Mouse (Mus musculus): ENCODE measurements around the gene Spink4.
"Not testable (repeated sequence)": the region's sequence is repeated elsewhere in the genome, so short reads cannot be mapped to it uniquely, and the experiment has no call there.

Spink4 gene

DNA sequence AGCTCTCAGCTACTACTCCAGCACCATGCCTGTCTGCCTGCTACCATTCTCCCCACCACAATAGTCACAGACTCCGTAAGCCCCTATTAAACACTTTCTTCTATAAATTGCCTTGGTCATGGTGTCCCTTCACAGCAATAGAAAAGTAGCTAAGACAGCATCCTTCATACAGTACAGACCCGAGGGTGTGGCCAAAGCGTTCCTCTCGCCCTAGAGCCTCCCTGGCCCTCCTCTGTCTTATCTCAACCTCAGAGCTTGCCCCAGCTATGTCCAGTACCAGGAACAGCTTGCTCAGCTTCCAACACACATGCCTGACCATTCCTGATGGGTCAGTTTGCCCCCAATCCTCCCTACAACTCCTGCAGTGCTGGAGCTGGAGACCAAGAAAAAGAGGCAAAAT, 19.2 kb upstream of the Spink4 start:
- no peak for DNase-seq (ENCODE audit: low spot score)

DNA sequence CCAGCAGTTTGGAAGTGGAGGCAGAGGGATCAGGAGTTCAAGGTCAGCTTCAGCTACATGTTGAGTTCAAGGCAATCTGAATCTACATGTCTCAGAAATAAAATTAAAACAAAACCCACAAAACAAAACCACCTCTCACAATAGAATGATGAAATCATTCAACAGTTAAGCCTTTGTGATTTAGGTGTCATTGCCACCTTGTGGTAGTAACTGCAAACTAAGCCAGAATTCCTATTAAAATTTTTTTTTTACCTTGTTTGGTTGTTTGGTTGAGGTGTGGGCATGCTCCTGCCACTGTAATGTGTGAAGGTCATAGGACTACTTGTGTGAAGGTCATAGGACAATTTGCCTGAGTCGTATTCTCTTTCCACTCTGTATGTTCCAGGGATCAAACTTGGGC, 13.6 kb upstream of the Spink4 start:
- no peak for DNase-seq (ENCODE audit: low spot score)

DNA sequence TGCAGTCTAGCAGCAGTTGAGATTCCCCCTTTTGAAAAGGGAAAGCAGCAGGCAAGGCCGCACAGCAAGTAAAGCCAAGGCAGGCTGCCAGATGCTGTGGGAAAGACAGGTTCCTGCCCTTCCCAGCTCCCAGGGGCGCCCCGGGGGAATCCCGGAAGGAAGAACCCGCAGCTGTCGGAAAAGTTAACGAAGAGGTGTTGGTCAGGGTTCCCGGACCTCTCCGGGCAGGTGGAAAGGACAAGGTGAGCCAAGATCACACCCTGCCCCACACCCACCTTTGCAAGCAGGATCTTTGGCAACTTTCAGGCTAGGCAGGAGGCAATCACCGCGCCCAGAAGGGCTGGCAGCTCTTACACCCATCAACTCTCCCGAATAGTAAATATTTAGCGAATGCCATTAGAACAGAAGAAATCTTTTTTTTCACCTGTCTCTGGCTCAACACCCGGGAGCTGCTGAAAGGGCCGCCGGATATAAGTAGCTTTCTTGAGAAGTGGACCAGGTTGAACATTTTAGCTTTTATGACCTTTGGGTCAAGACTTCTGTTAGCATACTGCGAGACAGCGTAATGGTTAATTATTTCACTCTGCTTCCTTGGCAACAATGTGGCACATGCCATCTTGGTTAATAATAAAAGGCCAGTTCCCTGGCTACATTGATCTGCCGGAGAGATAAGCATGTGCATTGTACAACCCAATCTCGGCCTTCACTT, 11.4 kb upstream of the Spink4 start:
- DNase-seq (ENCODE audit: low spot score), result peak; percentile 44

DNA sequence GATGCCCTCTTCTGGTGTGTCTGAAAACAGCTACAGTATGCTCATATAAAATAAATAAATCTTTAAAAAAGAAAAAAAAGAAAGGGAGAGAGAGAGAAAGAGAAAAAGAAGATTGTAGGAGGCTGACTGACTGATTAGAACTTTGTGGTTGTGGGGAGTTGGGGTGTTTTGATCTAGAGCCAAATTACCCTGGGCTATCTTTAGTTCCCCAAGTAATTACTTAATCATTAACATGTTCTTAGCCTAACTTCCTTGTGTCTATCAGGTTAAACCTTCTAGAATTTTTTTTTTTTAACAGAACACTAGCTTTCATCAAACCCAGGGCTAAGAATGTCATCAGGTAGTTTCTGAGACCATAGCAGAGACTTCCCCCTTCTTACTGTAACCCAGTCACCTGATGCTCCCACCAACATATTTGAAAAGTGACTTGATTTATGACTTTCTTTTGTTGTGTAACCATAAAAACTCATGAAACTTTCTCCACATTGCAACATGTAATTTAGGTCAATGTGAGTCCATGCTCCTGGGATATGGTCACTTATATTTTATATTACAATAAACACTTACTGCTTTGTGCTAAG, 5.5 kb upstream of the Spink4 start:
- DNase-seq (ENCODE audit: low spot score), result no peak

DNA sequence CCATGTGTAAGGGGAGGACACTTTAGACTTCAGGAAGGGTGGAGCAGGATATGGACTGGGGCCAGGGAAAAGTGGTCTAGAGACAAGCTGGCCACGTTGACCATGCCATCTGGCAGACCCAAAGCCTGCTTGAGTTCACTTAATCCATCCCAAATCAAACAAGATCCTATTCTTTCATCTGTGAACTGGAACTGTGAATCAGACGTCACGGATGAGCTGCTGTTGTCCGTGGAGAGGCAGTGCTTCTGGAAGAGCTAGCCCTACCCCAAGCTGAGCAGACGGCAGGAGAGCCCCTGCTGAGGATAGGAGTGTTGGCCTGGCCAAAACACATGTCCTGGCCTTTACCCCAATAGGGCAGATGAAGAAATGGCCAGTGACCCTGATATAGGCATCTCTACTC, 3.9 kb upstream of the Spink4 start:
- no peak for DNase-seq (ENCODE audit: low spot score)

DNA sequence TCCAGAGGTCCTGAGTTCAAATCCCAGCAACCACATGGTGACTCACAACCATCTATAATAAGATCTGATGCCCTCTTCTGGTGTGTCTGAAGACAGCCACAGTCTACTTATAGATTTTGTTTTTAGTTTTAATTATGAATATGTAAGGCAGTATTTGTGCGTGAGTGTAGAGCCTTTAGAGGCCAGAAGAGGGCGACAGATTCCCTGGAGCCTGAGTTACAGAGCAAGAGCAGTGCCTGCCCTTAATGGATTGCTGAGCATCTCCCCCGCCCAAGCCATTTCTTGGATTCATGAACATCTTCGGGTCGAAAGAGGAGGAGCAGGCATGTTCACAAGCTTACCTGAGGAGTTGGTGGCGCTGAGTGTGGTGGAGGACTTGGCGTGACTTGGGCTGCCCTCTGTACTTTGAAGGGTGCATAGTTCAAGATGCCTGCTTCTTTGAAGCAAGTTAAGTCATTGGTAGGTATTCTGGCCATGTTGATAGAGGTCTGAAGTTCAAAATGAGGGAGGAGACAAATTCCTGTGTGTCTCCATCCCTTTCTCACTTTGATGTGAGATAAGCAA, 3.2 kb upstream of the Spink4 start:
- no peak for DNase-seq (ENCODE audit: low spot score)

DNA sequence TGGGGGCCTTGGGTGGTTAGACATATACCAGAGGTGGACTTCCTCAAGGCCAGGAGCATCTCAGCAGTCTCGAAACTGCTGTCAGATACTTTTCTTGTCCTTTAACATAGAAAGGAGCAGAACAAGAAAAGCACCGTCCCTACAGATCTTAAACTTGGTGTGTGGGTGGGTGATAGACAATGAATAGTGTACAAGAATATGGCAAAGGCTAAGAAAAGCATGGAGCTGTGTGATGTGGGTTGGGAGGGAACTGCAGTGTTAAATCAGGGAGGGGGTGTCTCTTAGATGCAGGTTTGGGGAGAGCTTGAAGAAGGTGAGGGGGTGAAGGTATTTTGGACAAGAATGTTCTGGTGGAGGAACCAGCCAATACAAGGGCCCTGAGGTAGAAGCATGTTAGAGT, 724 bp downstream of the Spink4 start:
- DNase-seq (ENCODE audit: low spot score), result no peak

DNA sequence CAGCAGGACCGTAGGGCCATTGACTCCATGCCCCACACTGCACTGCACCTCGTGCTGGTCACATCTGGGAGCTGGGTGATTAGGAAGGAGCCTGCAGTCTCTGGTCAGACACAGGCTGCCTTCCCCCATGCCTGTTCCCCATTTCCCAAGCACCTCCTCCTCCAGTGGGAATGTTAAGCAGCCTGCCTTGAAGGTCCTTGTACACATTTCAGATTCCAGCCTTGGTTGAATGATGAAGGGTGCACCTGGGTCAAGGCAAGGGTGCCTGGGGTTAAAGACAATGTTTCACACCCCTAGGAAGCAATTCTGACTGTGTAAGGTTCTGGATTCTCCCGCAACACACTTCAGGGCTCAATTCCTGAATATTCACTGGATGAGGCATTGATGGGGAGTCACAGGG, 1.4 kb downstream of the Spink4 start:
- no peak for DNase-seq (ENCODE audit: low spot score)

DNA sequence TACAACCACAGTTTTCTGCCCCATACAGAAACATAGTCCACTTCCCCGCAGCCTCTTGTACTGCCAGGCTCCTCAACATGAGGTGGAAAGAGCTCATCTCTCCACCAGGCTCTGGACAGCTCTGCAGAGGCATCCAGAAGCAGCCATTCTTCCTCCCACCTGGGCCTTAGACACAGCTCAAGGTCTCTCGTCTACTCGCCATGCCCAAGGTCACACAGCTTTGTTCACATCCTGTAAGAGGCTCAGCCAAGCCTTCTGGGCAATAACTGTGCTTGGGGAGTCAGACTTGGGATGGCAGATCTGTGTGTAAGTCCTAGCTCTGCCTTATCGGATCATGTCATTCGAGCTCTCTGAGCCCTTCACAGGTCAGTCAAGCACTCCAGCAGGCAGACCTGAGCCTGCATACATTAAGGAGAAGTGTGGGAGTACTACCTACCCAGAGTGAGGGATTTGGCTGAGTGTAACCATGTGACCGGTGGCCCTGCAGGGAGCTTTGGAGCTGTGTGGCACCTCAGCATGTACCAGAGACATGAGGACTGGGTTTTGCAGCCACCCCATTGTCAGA, 3.3 kb downstream of the Spink4 start:
- no peak for DNase-seq (ENCODE audit: low spot score)

DNA sequence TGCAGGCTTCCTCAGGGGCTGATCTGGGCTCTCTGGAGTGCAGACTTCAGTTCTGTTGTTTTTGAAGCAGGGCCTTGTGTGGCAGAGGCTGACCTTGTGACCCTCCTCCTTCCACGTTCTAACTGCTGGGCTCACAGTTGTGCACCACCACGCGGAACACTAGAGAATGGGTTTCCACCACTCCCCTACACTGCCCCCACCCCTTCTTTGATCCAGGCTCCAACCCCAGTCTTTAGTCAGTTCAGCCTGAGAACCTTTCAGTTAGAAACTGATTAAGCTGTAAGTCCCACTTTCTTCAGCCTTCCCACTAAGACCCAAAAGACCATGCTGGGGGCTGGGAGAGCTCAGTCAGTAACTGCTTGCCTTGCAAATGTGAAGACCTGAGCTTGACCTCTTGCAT, 5.7 kb downstream of the Spink4 start:
- DNase-seq (ENCODE audit: low spot score), result no peak

DNA sequence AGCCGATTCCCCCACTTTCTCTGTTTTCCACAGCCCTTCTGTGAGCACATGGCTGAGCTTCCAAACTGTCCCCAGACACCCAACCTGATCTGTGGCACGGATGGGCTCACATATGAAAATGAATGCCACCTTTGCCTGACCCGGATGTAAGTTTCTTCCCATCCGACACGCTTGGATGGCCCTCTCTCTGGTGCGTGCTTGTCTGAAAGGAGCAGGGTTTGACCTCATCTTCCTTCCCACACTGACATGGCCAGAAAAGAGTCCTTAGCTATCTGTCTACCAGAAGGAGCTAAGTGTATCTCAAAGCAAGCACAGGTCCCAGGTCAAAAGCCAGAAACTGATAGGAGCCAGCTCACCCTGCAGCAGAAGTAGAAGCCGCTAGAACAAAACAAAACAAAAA, 9.2 kb downstream of the Spink4 start:
- no peak for DNase-seq (ENCODE audit: low spot score)

DNA sequence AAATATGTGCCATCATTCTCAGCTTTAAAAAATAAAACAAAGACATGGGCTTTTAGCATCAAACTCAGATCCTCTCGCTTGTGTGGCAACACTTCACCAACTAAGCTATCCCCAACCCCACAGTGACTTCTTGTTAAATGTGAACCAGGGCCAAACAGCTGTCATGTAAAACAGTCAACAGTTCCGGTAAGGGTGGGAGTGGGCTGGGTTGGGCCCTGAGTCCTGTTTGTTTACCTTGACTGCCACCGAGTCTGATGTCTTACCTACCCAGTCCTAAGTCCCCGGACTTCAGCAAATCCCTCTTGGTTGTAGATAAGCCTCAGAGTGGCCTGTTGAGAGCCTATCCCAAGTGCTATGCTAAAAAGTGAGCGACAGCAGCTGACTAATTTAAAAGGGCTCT, 13.8 kb downstream of the Spink4 start:
- DNase-seq (ENCODE audit: low spot score), result no peak

DNA sequence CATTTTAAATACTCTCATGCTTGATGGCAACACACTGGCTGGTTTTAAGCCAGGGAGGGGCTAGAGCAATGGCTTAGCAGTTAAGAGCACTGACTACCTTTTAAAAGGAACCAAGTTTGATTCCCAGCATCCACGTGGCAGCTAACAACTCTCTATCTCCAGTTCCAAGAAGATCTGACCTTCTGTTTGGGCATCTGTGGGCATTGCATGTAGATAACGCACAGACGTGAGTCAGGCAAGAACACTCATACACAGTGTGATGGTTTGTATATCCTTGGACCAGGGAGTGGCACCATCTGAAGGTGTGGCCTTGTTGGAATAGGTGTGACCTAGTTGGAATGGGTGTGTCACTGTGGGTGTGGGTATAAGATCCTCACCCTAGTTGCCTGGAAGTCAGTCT, 14.5 kb downstream of the Spink4 start:
- not testable (repeated sequence) for DNase-seq (ENCODE audit: low spot score)

DNA sequence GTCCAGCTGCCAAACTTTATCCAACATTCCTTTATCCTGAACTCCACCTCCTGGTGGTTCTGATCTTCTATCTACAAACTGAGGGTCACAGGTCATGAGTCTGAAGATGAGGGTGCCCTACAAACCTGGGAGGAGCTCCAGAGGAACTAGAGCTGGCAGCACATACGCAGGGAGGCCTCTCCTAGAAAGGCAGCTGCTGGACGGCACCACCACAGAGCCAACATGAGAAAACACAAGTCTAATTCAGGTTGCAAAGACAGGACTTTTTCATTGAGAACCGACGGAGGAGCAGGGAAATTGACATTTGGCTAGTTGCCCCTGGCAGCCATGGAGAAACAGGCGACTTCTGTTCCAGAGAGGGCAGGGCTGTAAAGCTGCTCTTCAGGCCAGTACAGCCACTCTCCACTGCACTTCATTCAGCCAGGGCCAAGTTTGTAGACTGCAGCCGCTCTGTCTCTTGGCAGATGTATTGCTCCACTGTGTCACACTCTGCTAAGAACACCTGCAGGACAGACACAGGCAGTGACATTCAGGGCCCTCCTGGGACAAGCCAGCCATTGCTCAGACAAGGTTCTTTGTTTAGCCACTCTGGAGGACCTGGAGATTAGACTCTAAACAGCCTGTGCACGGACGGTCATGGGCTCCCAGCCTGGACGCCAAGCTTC, 16.5 kb downstream of the Spink4 start:
- no peak for DNase-seq (ENCODE audit: low spot score)

DNA sequence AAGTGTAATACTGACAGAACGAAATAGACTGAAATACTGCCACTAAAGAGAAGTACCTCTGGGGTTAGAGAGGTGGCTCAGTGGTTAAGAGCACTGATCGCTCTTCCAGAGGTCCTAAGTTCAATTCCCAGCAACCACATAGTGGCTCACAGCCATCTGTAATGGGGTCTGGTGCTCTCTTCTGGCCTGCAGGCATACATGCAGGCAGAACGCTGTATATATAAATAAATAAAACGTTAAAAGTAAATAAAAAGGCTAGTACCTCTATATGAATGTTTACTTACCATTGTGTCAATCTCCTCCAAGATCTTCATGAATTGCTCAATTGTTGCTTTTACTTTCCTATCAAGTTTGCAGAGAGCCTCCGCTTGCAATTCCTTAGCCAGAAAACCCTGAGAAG, 18.9 kb downstream of the Spink4 start:
- DNase-seq (ENCODE audit: low spot score), result no peak

DNA sequence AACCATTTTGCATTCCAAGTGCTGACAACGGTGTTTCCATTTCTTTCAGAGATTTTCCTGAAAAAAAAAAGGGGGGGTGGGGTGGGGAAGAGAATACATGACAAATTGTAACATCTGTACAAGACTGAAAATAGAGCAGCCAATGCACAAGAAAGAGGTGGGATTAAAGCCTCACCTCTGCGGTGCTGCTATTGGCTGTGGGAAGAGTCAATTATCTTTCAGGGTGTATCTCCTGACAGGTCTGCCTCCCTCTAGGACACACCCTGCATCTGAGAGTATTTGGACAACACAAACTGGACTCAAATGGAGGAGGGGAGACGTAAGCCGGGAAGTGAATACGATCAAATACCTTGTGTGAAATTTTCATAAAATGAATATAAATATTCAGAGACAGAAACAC, 23.8 kb downstream of the Spink4 start:
- DNase-seq (ENCODE audit: low spot score), result no peak

DNA sequence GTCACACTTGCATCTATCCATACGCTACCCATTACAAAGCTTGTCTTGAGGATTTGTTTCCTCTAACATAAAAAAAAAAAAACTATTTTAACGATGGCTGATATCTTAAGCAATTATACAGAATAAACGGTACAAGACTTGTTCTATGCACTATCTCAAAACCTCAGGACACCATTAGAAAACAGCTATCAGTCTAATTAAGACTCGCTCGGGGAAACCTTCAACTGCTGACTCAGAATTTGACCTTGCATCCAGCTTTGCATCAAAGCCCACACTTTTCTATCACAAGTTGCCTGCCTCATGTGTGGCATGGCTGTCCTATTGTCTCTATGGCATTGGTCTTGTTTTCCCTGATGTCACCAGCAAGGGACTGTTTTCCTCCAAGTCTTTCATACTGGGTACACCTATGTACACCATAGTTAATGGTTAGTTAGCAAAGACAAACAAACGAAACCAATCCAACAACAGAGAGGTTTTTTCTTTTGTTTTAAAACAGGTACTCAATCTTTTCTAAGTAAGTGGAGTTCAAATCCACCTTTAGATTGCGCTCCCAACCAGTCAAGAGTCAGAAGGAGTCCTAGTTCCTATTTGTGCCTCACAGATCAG, 26.8 kb downstream of the Spink4 start:
- no peak for DNase-seq (ENCODE audit: low spot score)

DNA sequence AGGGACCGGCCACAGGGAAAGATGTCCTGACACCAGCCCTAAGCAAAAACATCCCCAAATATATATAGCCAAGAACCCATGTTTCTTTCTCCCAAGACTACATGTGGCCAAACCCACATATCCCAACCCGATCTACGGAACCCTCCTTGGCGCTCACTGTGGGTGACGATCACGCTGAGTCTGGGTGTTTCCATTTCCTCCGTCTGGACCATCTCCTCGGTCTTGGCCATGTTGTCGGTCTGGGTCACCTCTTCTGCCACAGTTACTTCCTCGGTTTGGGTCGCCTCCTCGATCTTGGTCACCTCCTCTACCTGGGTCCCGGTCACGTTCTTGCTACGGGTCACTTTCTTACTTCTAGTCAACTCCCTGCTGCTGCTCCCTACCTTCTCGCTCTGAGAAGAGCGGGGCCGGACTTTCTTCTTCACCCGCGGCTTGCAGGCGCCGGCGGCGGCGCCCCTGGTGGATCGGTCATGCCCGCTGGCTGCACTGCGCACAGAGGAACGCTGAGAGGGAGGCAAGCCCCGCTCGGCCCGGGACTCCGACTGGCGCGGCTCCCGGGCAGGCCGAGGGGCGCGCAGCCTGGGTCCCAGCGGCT, 27.8 kb downstream of the Spink4 start:
- DNase-seq (ENCODE audit: low spot score), result no peak

DNA sequence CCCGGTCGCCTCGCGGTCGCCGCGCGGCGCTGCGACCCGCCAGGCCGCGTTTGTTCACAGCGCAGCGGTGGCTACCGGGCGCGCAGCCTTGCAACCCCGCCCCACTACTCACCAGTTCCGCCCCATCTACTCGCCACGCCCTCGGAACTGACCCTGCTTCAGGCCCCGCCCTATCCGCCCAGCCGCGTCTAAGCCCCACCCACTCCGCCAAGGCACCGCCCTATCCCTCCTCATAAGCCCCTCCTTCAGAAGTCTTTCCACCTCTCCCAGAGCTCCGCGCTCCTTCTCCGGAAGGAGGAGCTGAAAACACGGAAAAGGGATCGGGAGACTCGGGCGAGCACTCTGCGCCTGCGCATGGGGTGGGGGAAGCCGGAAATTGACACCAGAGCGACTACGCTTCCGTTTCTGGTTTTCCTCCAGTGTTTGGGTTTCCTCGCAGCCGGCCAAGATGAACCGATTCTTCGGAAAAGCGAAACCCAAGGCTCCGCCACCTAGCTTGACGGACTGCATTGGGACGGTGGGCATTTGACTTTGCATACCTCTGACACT, 28.4 kb downstream of the Spink4 start, which contains the start of the genes Bag1 and Chmp5:
Gene Bag1, minus strand, starts transcription at position 135 of the 549 bp plus-strand sequence.
Gene Chmp5, plus strand, starts transcription at position 248 of the 549 bp plus-strand sequence.
- peak; percentile 98 for DNase-seq (ENCODE audit: low spot score)

DNA sequence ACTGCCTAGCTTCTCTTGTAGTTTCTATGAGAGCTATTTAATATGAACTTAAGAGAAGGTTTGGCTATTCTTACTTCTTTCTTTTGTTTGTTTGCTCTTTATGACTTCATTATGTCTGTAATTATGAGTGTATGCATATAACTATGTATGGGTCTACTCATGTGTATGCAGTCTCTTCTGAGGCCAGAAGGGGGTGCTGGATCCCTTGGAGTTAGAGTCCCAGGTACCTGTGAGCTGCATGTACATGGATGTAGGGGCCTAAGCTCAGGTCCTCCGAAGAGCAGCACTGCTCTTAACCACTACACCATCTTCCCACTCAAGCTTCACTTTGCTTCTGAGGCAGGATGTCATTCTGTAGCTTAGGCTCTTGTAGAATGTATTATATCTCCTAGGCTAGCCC, 33.7 kb downstream of the Spink4 start:
- no peak for DNase-seq (ENCODE audit: low spot score)

DNA sequence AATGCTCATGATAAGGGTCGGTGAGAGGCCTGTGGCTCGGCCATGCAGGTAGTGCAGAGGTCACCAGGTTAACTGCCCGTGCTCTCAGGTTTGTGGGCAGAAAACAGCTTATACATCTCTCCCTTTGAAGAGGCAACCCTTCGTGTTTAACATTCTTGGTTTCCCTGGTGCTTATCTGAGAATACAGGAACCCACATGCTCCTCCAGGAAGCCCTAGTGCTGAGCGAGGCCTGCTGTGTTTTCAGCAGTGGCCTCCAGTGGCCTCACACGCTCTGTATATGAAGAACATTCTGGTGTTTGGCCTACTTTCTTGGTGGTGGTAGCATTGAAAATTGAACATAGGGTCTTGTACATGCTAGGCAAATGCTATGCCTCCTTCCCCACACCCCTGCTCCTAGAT, 36.1 kb downstream of the Spink4 start:
- DNase-seq (ENCODE audit: low spot score), result no peak

DNA sequence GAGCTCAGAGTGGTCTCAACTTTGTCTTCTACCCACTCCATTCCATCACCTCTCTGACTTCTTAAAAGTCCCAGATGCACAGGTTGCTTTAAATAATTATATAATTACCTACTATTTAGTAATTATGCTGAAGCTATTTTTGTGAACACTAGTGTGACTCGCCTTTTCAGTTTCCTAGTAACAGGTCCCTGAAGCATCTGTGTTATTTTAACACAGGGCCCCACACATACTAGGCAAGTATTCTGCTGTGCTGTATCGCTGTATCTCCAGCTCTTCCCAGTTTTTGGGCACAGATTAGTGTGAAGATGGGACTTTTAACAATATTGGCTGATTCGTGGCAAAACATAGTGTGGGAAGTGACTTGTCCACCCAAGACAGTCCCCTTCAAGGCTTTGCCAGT, 43.7 kb downstream of the Spink4 start:
- no peak for DNase-seq (ENCODE audit: low spot score)
